Mouse (Mus musculus) hindbrain, embryonic 10.5 days (tissue): ENCODE measurements around the gene Gm6509. TPM values are rescaled to one million over a fixed set of nuclear protein-coding genes. Genes with fewer than 3 reads are reported as not detected.
"Not testable (repeated sequence)": the region's sequence is repeated elsewhere in the genome, so short reads cannot be mapped to it uniquely, and the experiment has no call there.

Experiments used
- DNase-seq: peaks from one replicate; pipeline ENCODE4 v3.0.0-alpha.2; 2017; ENCODE audit warnings: low spot score
- H3K27ac ChIP-seq: fragments of 300-500 bp; sonication (generic); 2 replicates; pipeline ENCODE4 v1.5.1; 2016; ENCODE audit warnings: mild to moderate bottlenecking, moderate library complexity
- H3K27me3 ChIP-seq: fragments of 300-500 bp; sonication (generic); 2 replicates; pipeline ENCODE4 v1.6.1; 2016; ENCODE audit warnings: mild to moderate bottlenecking; ENCODE audit not compliant: poor library complexity, insufficient read depth, severe bottlenecking
- H3K36me3 ChIP-seq: fragments of 300-500 bp; sonication (generic); 2 replicates; pipeline ENCODE4 v1.6.1; 2016; ENCODE audit warnings: mild to moderate bottlenecking, moderate library complexity
- H3K4me1 ChIP-seq: fragments of 300-500 bp; sonication (generic); replicated peaks from 2 replicates; pipeline ENCODE4 v1.6.1; 2016; ENCODE audit warnings: mild to moderate bottlenecking
- H3K4me3 ChIP-seq: fragments of 300-500 bp; sonication (generic); 2 replicates; pipeline ENCODE4 v1.5.1; 2016; ENCODE audit warnings: mild to moderate bottlenecking, moderate library complexity
- H3K9me3 ChIP-seq: fragments of 300-500 bp; sonication (generic); 2 replicates; pipeline ENCODE4 v1.6.1; 2016; ENCODE audit warnings: mild to moderate bottlenecking, moderate library complexity
- WGBS: fragments of 180-500 bp; shearing (Covaris S2); methylation state at CpG from one replicate; pipeline ENCODE4 v1.1.7; 2016; 5-methylcytosine and 5-hydroxymethylcytosine counted together
- polyA plus RNA-seq: library from polyadenylated mRNA; unstranded; fragments of >200 nt; fragmentation: Nextera tagmentation; extraction: Ambion mirVana; gene quantifications from 2 replicates; pipeline ENCODE4 v1.2.1, GENCODE M21; 2016

The Gm6509 gene
- not detected in 2 replicates for polyA plus RNA-seq

DNA sequence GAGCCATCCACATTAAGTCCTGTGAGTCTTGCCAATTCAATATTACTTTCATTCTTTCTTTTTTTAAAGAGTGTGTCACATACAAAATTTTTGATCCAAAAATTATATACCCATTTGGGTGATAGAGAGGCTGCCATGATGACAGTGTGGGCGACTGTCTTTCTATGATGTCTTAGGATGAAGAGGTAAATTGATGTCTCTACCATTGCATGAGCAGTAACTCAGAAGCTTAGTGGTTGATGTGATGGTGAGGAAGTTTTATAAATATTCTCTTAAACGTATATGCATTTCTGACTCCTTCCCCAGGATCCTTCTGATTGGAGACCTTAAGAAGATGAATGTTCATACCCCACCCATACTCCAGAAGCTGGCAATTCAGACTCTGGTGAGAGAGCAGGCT, at the start of gene Gm6509:
TSS of gene Gm6509 (plus strand) at position 301 of the 400 bp plus-strand sequence.
- no CpG with 5 or more reads among the region's 2 CpGs for WGBS
- not testable (repeated sequence) for H3K27me3 ChIP-seq

GRCm38 (mm10) chr5:94616242-94616641, 7.5 kb upstream of the Gm6509 start, which contains the start of gene Gm3147:
Gene Gm3147 (minus strand): TSS chr5:94616342.
- DNase-seq, H3K4me1 ChIP-seq, H3K27ac ChIP-seq, H3K4me3 ChIP-seq, H3K27me3 ChIP-seq, H3K36me3 ChIP-seq, H3K9me3 ChIP-seq: not testable (repeated sequence)
- WGBS, result no CpG with 5 or more reads among the region's 1 CpGs

More for the DNA sequence above, at the start of gene Gm6509:
- H3K9me3 ChIP-seq, H3K4me3 ChIP-seq, H3K27ac ChIP-seq, H3K4me1 ChIP-seq, DNase-seq, H3K36me3 ChIP-seq: not testable (repeated sequence)

DNA sequence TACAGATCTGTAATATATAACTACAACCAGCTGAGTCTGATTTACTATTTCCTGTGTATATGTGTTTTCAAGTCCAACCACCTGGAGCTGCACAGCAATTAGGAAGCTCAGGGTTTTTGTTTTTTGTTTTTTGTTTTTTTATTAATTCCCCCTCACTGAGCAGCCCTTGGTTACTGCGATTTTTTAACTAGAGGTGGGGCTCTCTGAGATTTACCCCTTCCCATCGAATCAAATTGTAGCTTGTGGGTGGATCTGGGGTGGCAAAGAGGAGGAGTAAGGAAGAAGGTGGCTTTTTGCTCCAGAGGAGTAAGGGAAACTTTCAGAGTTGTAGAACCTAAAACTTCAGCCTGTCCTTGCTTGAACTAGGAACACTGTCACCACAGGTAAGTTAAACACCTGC, 24.3 kb downstream of the Gm6509 start, which contains the start of gene Gm6205:
TSS of gene Gm6205 (plus strand) at position 301 of the 400 bp plus-strand sequence.
- not testable (repeated sequence) for H3K27ac ChIP-seq, H3K4me1 ChIP-seq, H3K36me3 ChIP-seq, H3K9me3 ChIP-seq, DNase-seq, H3K4me3 ChIP-seq, H3K27me3 ChIP-seq
- WGBS, result no CpG with 5 or more reads among the region's 2 CpGs

Other genes starting within 250 kb of the Gm6509 start
- not detected in 2 replicates for gene Gm7682, start 178.2 kb upstream of the Gm6509 start, polyA plus RNA-seq
- gene Gm3139, start 97.7 kb upstream of the Gm6509 start, polyA plus RNA-seq, result not detected in 2 replicates
- not detected in 2 replicates for gene Gm3147, start 7.6 kb upstream of the Gm6509 start, polyA plus RNA-seq
- not detected in 2 replicates for gene Gm6205, start 24.4 kb downstream of the Gm6509 start, polyA plus RNA-seq
- gene Gm3183, start 241.5 kb downstream of the Gm6509 start, polyA plus RNA-seq, result not detected in 2 replicates